Mouse (Mus musculus): ENCODE data around the gene Trpc7. TPM values are rescaled to one million over a fixed set of nuclear protein-coding genes. Genes with fewer than 3 reads are reported as not detected.

The Trpc7 gene
- polyA plus RNA-seq, 1 experiment from 2014 or later, result not detected

GRCm38 (mm10) chr13:56914721-56915120 is 18.9 kb upstream of the Trpc7 start:
- H3K4me3 ChIP-seq (ENCODE audit: low read depth, low read length), result no peak overlapping the region
- H3K27me3 ChIP-seq (replicated peaks; ENCODE audit: insufficient read depth, low read length), result no peaks in the 10 kb centered on the region
- no peak overlapping the region for H3K4me2 ChIP-seq (replicated peaks; ENCODE audit: low read depth, low read length)
- no peaks in the 10 kb centered on the region for H3K36me3 ChIP-seq (ENCODE audit: insufficient read depth, low read length)
- DNase-seq (ENCODE audit: low spot score) (no peak), ATAC-seq (no peak)
- 82% methylated on average over 7 of the region's 7 CpGs for WGBS
- TF ChIP-seq EP300 (IDR thresholded peaks at IDR 0.05) (no peak), CTCF (IDR thresholded peaks at IDR 0.05) (peak; percentile 10; the same call in 1 of the 2 replicates)
- H3K27ac ChIP-seq (ENCODE audit: low read length), result no peak overlapping the region
- no peaks in the 10 kb centered on the region for H3K9me3 ChIP-seq (ENCODE audit: low read length)
- no peaks in the 10 kb centered on the region for H3K4me1 ChIP-seq (ENCODE audit: insufficient read depth, low read depth, low read length)
- no peak overlapping the region for H3K9ac ChIP-seq (replicated peaks; ENCODE audit: low read depth)

GRCm38 (mm10) chr13:56911093-56911492 is 15.3 kb upstream of the Trpc7 start:
- Histone ChIP-seq H3K4me2 (replicated peaks; ENCODE audit: low read depth, low read length) (no peak overlapping the region), H3K4me1 (ENCODE audit: insufficient read depth, low read depth, low read length) (no peaks in the 10 kb centered on the region), H3K4me3 (ENCODE audit: low read depth, low read length) (no peak overlapping the region), H3K9ac (replicated peaks; ENCODE audit: low read depth) (no peak overlapping the region), H3K9me3 (ENCODE audit: low read length) (no peaks in the 10 kb centered on the region), H3K36me3 (ENCODE audit: insufficient read depth, low read length) (no peaks in the 10 kb centered on the region), H3K27me3 (replicated peaks; ENCODE audit: insufficient read depth, low read length) (no peaks in the 10 kb centered on the region), H3K27ac (ENCODE audit: low read length) (no peak overlapping the region)
- TF ChIP-seq EP300 (IDR thresholded peaks at IDR 0.05) (no peak), CTCF (IDR thresholded peaks at IDR 0.05) (no peak)
- WGBS, result 88% methylated on average over 12 of the region's 12 CpGs
- ATAC-seq (no peak), DNase-seq (ENCODE audit: low spot score) (no peak)

- H3K27ac ChIP-seq (ENCODE audit: low read length), result no peak overlapping the region
- TF ChIP-seq EP300 (IDR thresholded peaks at IDR 0.05), result no peak
- TF ChIP-seq CTCF (IDR thresholded peaks at IDR 0.05), result no peak
- no peaks in the 10 kb centered on the region for H3K36me3 ChIP-seq (ENCODE audit: insufficient read depth, low read length)
- H3K9me3 ChIP-seq (ENCODE audit: low read length), result no peaks in the 10 kb centered on the region
- H3K4me3 ChIP-seq (ENCODE audit: low read depth, low read length), result no peak overlapping the region
- DNase-seq (ENCODE audit: low spot score), result peak; percentile 60
- no peak overlapping the region for H3K9ac ChIP-seq (replicated peaks; ENCODE audit: low read depth)
- H3K27me3 ChIP-seq (replicated peaks; ENCODE audit: insufficient read depth, low read length), result no peaks in the 10 kb centered on the region
- WGBS, result 5% methylated on average over 17 of the region's 17 CpGs
- no peak overlapping the region for H3K4me2 ChIP-seq (replicated peaks; ENCODE audit: low read depth, low read length)
- no peak for ATAC-seq
- no peaks in the 10 kb centered on the region for H3K4me1 ChIP-seq (ENCODE audit: insufficient read depth, low read depth, low read length)
These were observed 407 bp downstream of the Trpc7 start for GRCm38 (mm10) chr13:56895386-56895785.

DNA sequence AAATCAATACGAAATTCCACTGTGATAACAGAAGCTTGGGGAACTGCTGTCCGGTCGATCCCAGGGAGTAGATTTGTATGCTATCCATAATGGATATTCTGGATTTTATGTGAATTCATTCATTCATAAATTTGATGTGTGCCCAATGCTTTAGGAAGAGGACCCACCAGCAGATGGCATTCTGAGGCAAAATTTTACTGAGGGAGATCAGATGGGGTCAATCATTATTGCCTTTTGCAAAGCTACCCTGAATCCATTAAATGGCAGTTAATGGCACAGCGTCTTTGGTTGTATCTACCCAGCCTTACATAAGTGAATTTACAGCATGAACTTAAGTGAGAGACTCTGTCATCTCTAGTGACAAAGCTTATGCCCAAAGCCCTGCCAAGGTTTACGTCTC is 1.2 kb downstream of the Trpc7 start:
- H3K4me3 ChIP-seq (ENCODE audit: low read depth, low read length), result no peak overlapping the region
- H3K9ac ChIP-seq (replicated peaks; ENCODE audit: low read depth), result no peak overlapping the region
- TF ChIP-seq EP300 (IDR thresholded peaks at IDR 0.05) (no peak), CTCF (IDR thresholded peaks at IDR 0.05) (no peak)
- 78% methylated on average over 5 of the region's 5 CpGs for WGBS
- H3K4me2 ChIP-seq (replicated peaks; ENCODE audit: low read depth, low read length), result no peak overlapping the region
- ATAC-seq (no peak), DNase-seq (ENCODE audit: low spot score) (no peak)
- H3K9me3 ChIP-seq (ENCODE audit: low read length), result no peaks in the 10 kb centered on the region
- H3K27ac ChIP-seq (ENCODE audit: low read length), result no peak overlapping the region
- H3K4me1 ChIP-seq (ENCODE audit: insufficient read depth, low read depth, low read length), result no peaks in the 10 kb centered on the region
- no peaks in the 10 kb centered on the region for H3K36me3 ChIP-seq (ENCODE audit: insufficient read depth, low read length)
- H3K27me3 ChIP-seq (replicated peaks; ENCODE audit: insufficient read depth, low read length), result no peaks in the 10 kb centered on the region

DNA sequence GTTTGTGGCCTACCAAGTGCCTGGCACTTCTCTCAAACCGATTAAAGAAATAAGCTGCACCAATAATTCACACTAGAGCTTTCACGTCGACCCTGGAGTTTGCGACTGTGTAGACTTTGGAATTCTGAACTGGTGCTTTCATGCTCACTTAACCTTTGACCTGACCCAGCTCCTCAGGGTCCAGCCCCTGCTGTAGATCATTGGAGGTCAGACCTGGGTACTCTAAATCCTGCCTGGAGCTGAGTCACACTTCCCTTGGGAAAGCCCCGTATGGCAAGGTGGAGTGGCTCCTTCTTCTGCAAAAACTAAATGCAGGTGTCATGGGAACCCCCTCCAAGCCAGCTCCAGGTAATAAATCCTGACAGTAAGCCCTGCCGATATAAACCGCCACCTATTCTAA is 5.9 kb downstream of the Trpc7 start:
- H3K9ac ChIP-seq (replicated peaks; ENCODE audit: low read depth), result no peak overlapping the region
- no peak overlapping the region for H3K4me2 ChIP-seq (replicated peaks; ENCODE audit: low read depth, low read length)
- no peak for ATAC-seq
- 61% methylated on average over 7 of the region's 7 CpGs for WGBS
- H3K36me3 ChIP-seq (ENCODE audit: insufficient read depth, low read length), result no peaks in the 10 kb centered on the region
- no peak overlapping the region for H3K27ac ChIP-seq (ENCODE audit: low read length)
- DNase-seq (ENCODE audit: low spot score), result no peak
- TF ChIP-seq CTCF (IDR thresholded peaks at IDR 0.05), result no peak
- TF ChIP-seq EP300 (IDR thresholded peaks at IDR 0.05), result no peak
- H3K27me3 ChIP-seq (replicated peaks; ENCODE audit: insufficient read depth, low read length), result no peaks in the 10 kb centered on the region
- H3K4me1 ChIP-seq (ENCODE audit: insufficient read depth, low read depth, low read length), result no peaks in the 10 kb centered on the region
- no peaks in the 10 kb centered on the region for H3K9me3 ChIP-seq (ENCODE audit: low read length)
- no peak overlapping the region for H3K4me3 ChIP-seq (ENCODE audit: low read depth, low read length)

GRCm38 (mm10) chr13:56882931-56883330 is 12.9 kb downstream of the Trpc7 start:
- Histone ChIP-seq H3K4me3 (ENCODE audit: low read depth, low read length) (no peak overlapping the region), H3K9ac (replicated peaks; ENCODE audit: low read depth) (no peak overlapping the region), H3K27ac (ENCODE audit: low read length) (no peak overlapping the region), H3K27me3 (replicated peaks; ENCODE audit: insufficient read depth, low read length) (no peaks in the 10 kb centered on the region), H3K4me2 (replicated peaks; ENCODE audit: low read depth, low read length) (no peak overlapping the region), H3K9me3 (ENCODE audit: low read length) (no peaks in the 10 kb centered on the region), H3K4me1 (ENCODE audit: insufficient read depth, low read depth, low read length) (no peaks in the 10 kb centered on the region), H3K36me3 (ENCODE audit: insufficient read depth, low read length) (no peaks in the 10 kb centered on the region)
- ATAC-seq (no peak), DNase-seq (ENCODE audit: low spot score) (no peak)
- TF ChIP-seq EP300 (IDR thresholded peaks at IDR 0.05) (no peak), CTCF (IDR thresholded peaks at IDR 0.05) (no peak)
- 73% methylated on average over 12 of the region's 12 CpGs for WGBS

- DNase-seq (ENCODE audit: low spot score), result no peak
- Histone ChIP-seq H3K9ac (replicated peaks; ENCODE audit: low read depth) (no peak overlapping the region), H3K4me3 (ENCODE audit: low read depth, low read length) (no peak overlapping the region), H3K9me3 (ENCODE audit: low read length) (no peaks in the 10 kb centered on the region), H3K4me1 (ENCODE audit: insufficient read depth, low read depth, low read length) (no peaks in the 10 kb centered on the region), H3K4me2 (replicated peaks; ENCODE audit: low read depth, low read length) (no peak overlapping the region), H3K27me3 (replicated peaks; ENCODE audit: insufficient read depth, low read length) (no peaks in the 10 kb centered on the region), H3K36me3 (ENCODE audit: insufficient read depth, low read length) (no peaks in the 10 kb centered on the region), H3K27ac (ENCODE audit: low read length) (no peak overlapping the region)
- no peak for ATAC-seq
- TF ChIP-seq EP300 (IDR thresholded peaks at IDR 0.05), result no peak
- TF ChIP-seq CTCF (IDR thresholded peaks at IDR 0.05), result no peak
- 73% methylated on average over 6 of the region's 6 CpGs for WGBS
These were observed 31.2 kb downstream of the Trpc7 start for GRCm38 (mm10) chr13:56864567-56864966.

Data from lung, postnatal 0 days (tissue).